Mouse (Mus musculus) heart, adult 2 months (tissue): ENCODE measurements around the gene Arid5b. TPM values are rescaled to one million over a fixed set of nuclear protein-coding genes. Genes with fewer than 3 reads are reported as not detected.

ENCODE experiments used
- DNase-seq, 2 experiments: peaks; one replicate each; pipeline ENCODE4 v3.0.0; 2021
- H3K27ac ChIP-seq: fragments of 200-600 bp; 2 replicates; pipeline ENCODE4 v1.8.1; 2022
- H3K27me3 ChIP-seq: fragments of 200-500 bp; 2 replicates; pipeline ENCODE4 v1.6.1; 2012; ENCODE audit warnings: mild to moderate bottlenecking, low read length, inconsistent platforms, mixed read lengths; ENCODE audit not compliant: control insufficient read depth, insufficient read depth
- H3K36me3 ChIP-seq: fragments of 200-500 bp; 2 replicates; pipeline ENCODE4 v1.6.1; 2012; ENCODE audit warnings: low read length, inconsistent platforms; ENCODE audit not compliant: control insufficient read depth, insufficient read depth
- H3K4me1 ChIP-seq: fragments of 200-500 bp; 2 replicates; pipeline ENCODE4 v1.6.1; 2011; ENCODE audit warnings: low read length; ENCODE audit not compliant: control insufficient read depth, insufficient read depth
- H3K4me3 ChIP-seq: fragments of 200-600 bp; 2 replicates; pipeline ENCODE4 v1.8.1; 2022
- H3K79me2 ChIP-seq: fragments of 200-500 bp; replicated peaks from 2 replicates; pipeline ENCODE4 v1.6.1; 2012; ENCODE audit warnings: mild to moderate bottlenecking, inconsistent platforms, low read length, moderate library complexity, mixed read lengths; ENCODE audit not compliant: control insufficient read depth, insufficient read depth
- H3K9ac ChIP-seq: fragments of 200-500 bp; 2 replicates; pipeline ENCODE4 v1.6.1; 2012; ENCODE audit warnings: low read depth, mild to moderate bottlenecking, control low read depth, inconsistent platforms, low read length, mixed read lengths
- CTCF ChIP-seq: fragments of 200-600 bp; IDR thresholded peaks from 2 replicates; pipeline ENCODE4 v1.8.1; 2022; ENCODE audit warnings: antibody characterized with exemption, mild to moderate bottlenecking, moderate library complexity
- EP300 ChIP-seq: fragments of 200-500 bp; IDR thresholded peaks from 2 replicates; pipeline ENCODE4 v1.6.1; 2011; ENCODE audit warnings: low read depth, low read length, control low read depth; ENCODE audit not compliant: insufficient read depth
- POLR2A ChIP-seq: fragments of 200-500 bp; IDR thresholded peaks from 2 replicates; pipeline ENCODE4 v1.6.1; 2011; ENCODE audit warnings: mild to moderate bottlenecking, low read depth, low read length, control low read depth; ENCODE audit not compliant: insufficient read depth
- WGBS: fragments of 180-500 bp; shearing (Covaris S2); methylation state at CpG from one replicate; pipeline ENCODE4 v1.1.7; 2018; 5-methylcytosine and 5-hydroxymethylcytosine counted together
- intact Hi-C: fragments of 180-260 bp; cut with DNase I; formaldehyde crosslinking; loops from one replicate; pipeline ENCODE4 v1.15.1; 2025
- polyA plus RNA-seq: library from polyadenylated mRNA; depleted of rRNA; stranded (reverse); fragments of >200 nt; gene quantifications from 2 replicates; pipeline ENCODE4 v1.2.3, GENCODE M21; 2012
- total RNA-seq, 2 experiments: library from RNA; stranded (reverse); gene quantifications; 2 replicates each; pipeline ENCODE4 v1.2.3; 2021

Arid5b gene
- total and polyA plus RNA-seq, 3 experiments = 6.3 to 22.5 (median 21.1) TPM

DNA sequence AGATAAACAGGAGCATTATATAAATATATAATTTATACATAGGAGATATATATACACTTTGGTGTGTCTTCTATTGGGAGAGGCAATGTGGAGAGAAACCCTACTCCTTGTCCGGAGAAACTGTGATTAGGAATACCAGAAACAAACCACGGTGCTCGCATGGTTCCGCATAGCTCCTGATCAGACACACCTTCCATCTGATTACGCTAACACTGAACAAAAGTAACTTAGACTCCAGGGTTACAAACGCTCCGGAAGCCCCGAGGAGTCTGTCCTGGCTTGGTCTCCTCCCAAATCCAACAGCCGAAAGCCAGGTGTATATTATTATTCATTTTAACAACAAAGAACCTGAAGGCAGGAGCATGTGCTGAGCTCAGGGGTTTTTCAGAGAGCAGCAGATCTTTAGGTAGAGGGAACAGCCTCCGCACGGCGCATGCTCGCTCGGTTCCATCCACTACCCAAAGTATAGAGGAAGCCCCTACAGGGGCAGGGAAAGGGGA is 41.5 kb downstream of the Arid5b start:
- Histone ChIP-seq H3K36me3 (no peaks in the 10 kb centered on the region), H3K79me2 (no peaks in the 10 kb centered on the region), H3K4me3 (no peak overlapping the region), H3K27me3 (no peaks in the 10 kb centered on the region), H3K9ac (no peak overlapping the region), H3K27ac (no peak overlapping the region), H3K4me1 (peaks cover 4% of the 10 kb centered on the region)
- WGBS = 94% methylated on average over 14 of the region's 14 CpGs
- TF ChIP-seq EP300 (no peak), POLR2A (no peak), CTCF (no peak)
- intact Hi-C loops = no loop called here
- no peak for DNase-seq

DNA sequence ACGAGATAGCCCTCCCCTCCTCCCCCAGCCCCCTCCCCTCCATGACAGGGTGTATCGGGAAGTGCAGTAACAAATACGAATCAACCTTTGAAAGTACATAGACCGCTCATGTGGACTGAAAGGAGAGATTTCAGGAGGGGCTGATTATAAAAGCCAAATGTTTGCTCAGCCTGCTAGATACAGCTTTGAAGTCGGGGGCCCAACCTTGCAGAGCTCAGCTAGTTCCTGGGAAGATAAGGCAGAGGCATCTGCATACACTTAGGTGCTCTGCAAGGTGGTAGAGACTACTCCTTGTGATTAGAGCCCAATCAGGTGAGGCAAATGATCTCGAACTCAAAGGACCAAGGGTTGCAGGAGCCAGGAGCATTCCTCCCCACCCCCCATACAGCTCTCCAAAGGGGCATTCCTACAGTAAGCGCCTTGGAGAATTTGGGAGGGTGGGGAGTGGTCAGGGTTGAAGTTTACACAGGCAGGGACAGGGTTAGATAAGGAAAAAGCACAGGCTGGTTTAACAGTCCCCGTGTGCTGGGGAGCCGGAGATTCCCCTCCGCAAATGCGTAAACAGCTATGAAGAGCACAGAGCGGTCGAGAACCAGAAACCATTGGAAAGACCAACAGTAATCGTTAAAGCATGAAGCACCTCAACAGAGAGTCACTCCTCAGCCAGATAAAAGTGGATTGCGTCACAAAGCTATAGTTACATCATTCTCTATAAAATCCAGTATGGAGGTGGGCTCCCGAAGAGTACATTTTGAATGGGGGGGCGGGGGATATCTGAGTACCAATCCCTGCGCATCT is 47.0 kb downstream of the Arid5b start:
- no peaks in the 10 kb centered on the region for H3K79me2 ChIP-seq
- no peak for TF ChIP-seq CTCF
- no peak for TF ChIP-seq POLR2A
- no peak for TF ChIP-seq EP300
- H3K36me3 ChIP-seq = no peaks in the 10 kb centered on the region
- WGBS = 72% methylated on average over 18 of the region's 18 CpGs
- intact Hi-C loops = no loop called here
- DNase-seq = no peak
- H3K27me3 ChIP-seq = no peaks in the 10 kb centered on the region
- no peaks in the 10 kb centered on the region for H3K4me1 ChIP-seq
- H3K27ac ChIP-seq = no peak overlapping the region
- H3K4me3 ChIP-seq = no peak overlapping the region
- H3K9ac ChIP-seq = no peak overlapping the region

DNA sequence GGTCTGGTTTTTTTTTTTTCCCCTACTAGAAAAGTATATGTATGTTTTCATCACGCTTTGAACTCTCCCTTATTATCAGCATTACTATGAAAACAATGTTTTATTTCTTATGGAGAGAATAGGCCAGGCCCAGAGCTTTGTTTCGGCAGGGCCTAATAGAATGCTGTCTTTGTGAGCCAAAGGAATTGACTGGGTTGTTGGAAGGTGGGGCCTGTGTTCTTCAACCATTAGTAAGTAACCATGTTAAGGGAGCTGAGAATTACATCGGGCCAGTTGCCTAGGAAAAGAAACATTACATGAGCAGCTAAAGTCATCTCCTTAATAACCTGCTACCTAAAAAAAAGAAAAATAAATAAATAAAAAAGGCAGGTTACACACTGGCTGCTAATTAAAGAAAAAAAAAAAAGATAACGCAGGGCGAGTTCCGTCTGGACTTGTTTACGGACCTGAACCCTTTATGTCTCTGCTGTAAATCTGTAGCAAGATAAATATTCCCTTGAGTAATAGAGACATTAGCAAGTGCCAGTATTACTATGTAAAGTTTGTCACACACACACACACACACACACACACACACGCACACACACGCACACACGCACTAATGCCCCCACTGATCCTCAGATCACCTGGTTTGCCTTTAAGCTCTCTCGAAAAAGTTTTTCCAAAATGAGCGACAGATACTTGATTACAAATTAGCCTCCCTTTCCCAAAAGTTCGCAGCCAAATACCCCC is 47.7 kb downstream of the Arid5b start:
- intact Hi-C loops = no loop called here
- 83% methylated on average over 13 of the region's 13 CpGs for WGBS
- no peak overlapping the region for H3K27ac ChIP-seq

DNA sequence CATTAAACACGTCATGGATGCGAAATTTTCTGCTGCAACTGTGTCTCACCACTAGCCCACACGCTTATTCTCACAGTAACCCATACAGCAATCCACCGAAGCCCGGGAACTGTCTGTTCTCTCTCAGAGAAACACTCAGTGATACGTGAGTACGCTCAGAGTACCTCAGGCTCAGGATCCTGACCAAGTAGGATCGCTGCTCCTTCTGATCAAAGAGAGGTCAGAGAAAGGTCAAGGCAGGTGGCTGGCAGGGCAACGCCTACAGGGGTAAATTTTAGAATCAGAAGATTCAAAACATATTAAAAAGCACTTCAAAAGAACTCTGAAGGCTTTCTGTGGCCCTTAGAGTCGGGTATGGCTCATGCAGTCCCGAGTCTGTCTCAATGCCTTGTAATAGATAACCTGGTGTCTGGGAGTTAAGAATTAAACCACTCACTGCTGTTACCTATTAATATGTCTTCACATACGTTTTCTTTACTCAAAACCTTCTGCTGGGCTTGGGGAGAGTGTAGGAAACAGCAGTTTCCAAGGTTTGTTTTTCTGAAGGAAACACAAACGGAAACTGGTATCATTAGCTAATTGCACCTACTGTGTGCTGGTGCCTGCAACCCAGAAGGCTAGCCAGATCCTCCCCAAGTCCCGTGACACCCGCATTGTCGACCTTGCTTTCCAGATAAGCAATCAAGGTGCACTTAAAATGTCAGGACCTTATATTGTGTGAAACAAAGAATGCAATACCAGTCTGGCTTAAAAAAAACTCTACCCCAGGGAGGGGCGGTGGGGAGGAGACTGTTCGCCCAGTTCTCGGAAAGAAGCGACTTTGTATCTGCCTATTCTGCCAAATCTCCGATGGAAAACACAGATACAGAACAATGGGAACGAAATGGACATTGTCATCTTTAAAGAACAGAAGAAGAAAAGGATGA is 48.6 kb downstream of the Arid5b start:
- no peaks in the 10 kb centered on the region for H3K4me1 ChIP-seq
- no peak for DNase-seq
- no peak overlapping the region for H3K4me3 ChIP-seq
- H3K27ac ChIP-seq = no peak overlapping the region
- no peak overlapping the region for H3K9ac ChIP-seq
- H3K79me2 ChIP-seq = no peaks in the 10 kb centered on the region
- H3K36me3 ChIP-seq = no peaks in the 10 kb centered on the region
- no peak for TF ChIP-seq EP300
- TF ChIP-seq CTCF = no peak
- TF ChIP-seq POLR2A = no peak
- no peaks in the 10 kb centered on the region for H3K27me3 ChIP-seq
- intact Hi-C loops = no loop called here
- 75% methylated on average over 22 of the region's 22 CpGs for WGBS

More for the DNA sequence above, 47.7 kb downstream of the Arid5b start:
- no peak for DNase-seq
- Histone ChIP-seq H3K4me1 (no peaks in the 10 kb centered on the region), H3K27me3 (no peaks in the 10 kb centered on the region), H3K79me2 (no peaks in the 10 kb centered on the region), H3K36me3 (no peaks in the 10 kb centered on the region), H3K9ac (no peak overlapping the region), H3K4me3 (no peak overlapping the region)
- no peak for TF ChIP-seq POLR2A
- no peak for TF ChIP-seq EP300
- no peak for TF ChIP-seq CTCF

DNA sequence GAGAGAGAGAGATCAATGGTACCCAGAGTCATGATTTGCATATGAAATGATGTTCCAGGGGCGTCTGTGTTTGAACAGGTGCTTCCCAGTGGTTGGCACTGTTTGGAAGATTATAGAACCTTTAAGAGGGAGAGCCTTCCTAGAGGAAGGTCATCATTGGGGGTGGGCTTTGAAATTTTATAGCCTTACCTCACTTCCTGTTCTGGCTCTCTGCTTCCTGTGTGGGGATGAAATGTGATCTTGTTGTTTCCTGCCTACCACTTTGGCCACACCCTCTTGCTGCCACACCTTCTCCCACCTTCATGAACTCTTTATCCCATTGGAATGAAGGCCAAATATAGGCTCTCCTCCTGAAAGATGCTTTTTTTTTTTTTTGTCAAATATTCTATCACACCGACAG is 55.9 kb downstream of the Arid5b start:
- TF ChIP-seq EP300 = no peak
- no peak for TF ChIP-seq POLR2A
- TF ChIP-seq CTCF = no peak
- H3K36me3 ChIP-seq = no peaks in the 10 kb centered on the region
- peaks cover 1% of the 10 kb centered on the region; the same call in 1 of the 2 replicates for H3K4me1 ChIP-seq
- H3K9ac ChIP-seq = no peak overlapping the region
- no peak overlapping the region for H3K27ac ChIP-seq
- H3K27me3 ChIP-seq = no peaks in the 10 kb centered on the region
- intact Hi-C loops = no loop called here
- 85% methylated on average over 2 of the region's 2 CpGs for WGBS
- no peaks in the 10 kb centered on the region for H3K79me2 ChIP-seq
- H3K4me3 ChIP-seq = no peak overlapping the region
- no peak for DNase-seq

DNA sequence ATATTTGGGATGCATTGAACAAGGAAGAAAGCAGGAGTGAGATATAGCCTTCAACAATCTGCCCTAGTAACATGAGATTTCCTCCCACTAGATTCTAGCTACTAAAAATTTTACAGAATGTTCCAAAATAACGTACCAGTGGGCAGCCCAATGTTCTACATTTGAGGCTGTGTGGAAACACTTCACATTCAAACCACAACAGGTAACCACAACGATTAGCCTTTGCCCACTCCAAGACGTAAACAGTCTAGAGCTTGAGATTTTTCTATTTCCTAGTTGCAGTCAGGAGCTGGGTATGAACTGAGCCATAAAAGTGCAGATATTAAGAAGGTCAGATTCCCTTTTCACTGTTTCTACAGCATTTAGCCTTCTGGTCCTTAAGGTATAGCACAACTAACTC is 56.5 kb downstream of the Arid5b start:
- no peaks in the 10 kb centered on the region for H3K79me2 ChIP-seq
- WGBS = 93% methylated on average over 3 of the region's 3 CpGs
- no peak overlapping the region for H3K9ac ChIP-seq
- TF ChIP-seq EP300 (no peak), POLR2A (no peak), CTCF (no peak)
- H3K4me1 ChIP-seq = peaks cover 1% of the 10 kb centered on the region; the same call in 1 of the 2 replicates
- H3K27ac ChIP-seq = no peak overlapping the region
- H3K36me3 ChIP-seq = no peaks in the 10 kb centered on the region
- no peak overlapping the region for H3K4me3 ChIP-seq
- intact Hi-C loops = no loop called here
- no peak for DNase-seq
- H3K27me3 ChIP-seq = no peaks in the 10 kb centered on the region
